Comparison of ENCODE assay signal across 8 mouse cellular contexts in genomic region chr16:91011021-91011683, GRCm38 (mm10). TPM values are rescaled to one million over a fixed set of nuclear protein-coding genes. Genes with fewer than 3 reads are reported as not detected.
DNase-seq lines count a peak whose midpoint lies in the region; ATAC-seq lines count a peak whose summit lies in the region.

Gene Synj1, minus strand, starts transcription at chr16:91011308.

- WGBS in heart, embryonic 14.5 days, result under 1% methylated on average over 55 of the region's 66 CpGs
- WGBS in liver, embryonic 13.5 days (ENCODE audit: insufficient replicate concordance), result under 1% methylated on average over 62 of the region's 66 CpGs
- under 1% methylated on average over 62 of the region's 66 CpGs for WGBS in stomach, embryonic 16.5 days

- DNase-seq in CD4-positive, CD25-positive, alpha-beta regulatory T cell, adult 2 months (ENCODE audit: low read depth, low spot score), result peak; percentile 93
- DNase-seq in fibroblast of lung, adult 2 months (ENCODE audit: low read depth), result peak; percentile 81
- DNase-seq in kidney, postnatal 14 days, result peak; percentile 94
- peak; percentile 87 for DNase-seq in liver, embryonic 13.5 days
- peak; percentile 92 for DNase-seq in neural tube, embryonic 10.5 days (ENCODE audit: extremely low spot score, low spot score)

- peak within 1 kb of the TSS; percentile 85 for H3K4me3 ChIP-seq in brown adipose tissue, adult 24 weeks (ENCODE audit: insufficient read depth, low read depth, low read length)
- peak within 1 kb of the TSS; percentile 90 to 95 for H3K4me3 ChIP-seq in heart, embryonic 14.5 days (ENCODE audit: control insufficient read depth in 1 of 2, insufficient read depth in 1 of 2, low read depth in 1 of 2, low read length in 2 of 2)
- peak within 1 kb of the TSS; percentile 99 for H3K4me3 ChIP-seq in liver, embryonic 13.5 days (replicated peaks)
- peak within 1 kb of the TSS; percentile 98 for H3K4me3 ChIP-seq in stomach, embryonic 16.5 days (replicated peaks; ENCODE audit: low read length)

- no peaks in the 10 kb centered on the region for H3K9me3 ChIP-seq in heart, embryonic 14.5 days (ENCODE audit: control insufficient read depth, low read length)
- H3K9me3 ChIP-seq in liver, embryonic 13.5 days (replicated peaks), result no peaks in the 10 kb centered on the region
- H3K9me3 ChIP-seq in stomach, embryonic 16.5 days (replicated peaks; ENCODE audit: control insufficient read depth, low read length), result no peaks in the 10 kb centered on the region

- peak within 1 kb of the TSS; percentile 90 for H3K9ac ChIP-seq in heart, embryonic 14.5 days (ENCODE audit: low read length)
- H3K9ac ChIP-seq in liver, embryonic 13.5 days, result peak within 1 kb of the TSS; percentile 98
- H3K9ac ChIP-seq in stomach, embryonic 16.5 days (ENCODE audit: low read length), result peak within 1 kb of the TSS; percentile 91

- ATAC-seq in heart, embryonic 14.5 days (ENCODE audit: insufficient number of reproducible peaks, insufficient read depth, low FRiP score, low read depth), result peak; percentile 95
- ATAC-seq in liver, embryonic 13.5 days (ENCODE audit: low read depth), result peak; percentile 92
- peak; percentile 96 for ATAC-seq in stomach, embryonic 16.5 days (ENCODE audit: insufficient read depth, low FRiP score)

- peak within 1 kb of the TSS; percentile 86 for H3K4me2 ChIP-seq in heart, embryonic 14.5 days (ENCODE audit: low read length)
- peak within 1 kb of the TSS; percentile 98 for H3K4me2 ChIP-seq in liver, embryonic 13.5 days
- H3K4me2 ChIP-seq in stomach, embryonic 16.5 days (ENCODE audit: low read depth, low read length), result peak within 1 kb of the TSS; percentile 78

- peaks cover 33% of the 10 kb centered on the region for H3K36me3 ChIP-seq in heart, embryonic 14.5 days (ENCODE audit: control insufficient read depth, insufficient read depth, low read length)
- H3K36me3 ChIP-seq in liver, embryonic 13.5 days, result peaks cover 25% of the 10 kb centered on the region
- peaks cover 6% of the 10 kb centered on the region; the same call in 1 of the 2 replicates for H3K36me3 ChIP-seq in stomach, embryonic 16.5 days (ENCODE audit: control insufficient read depth, insufficient read depth, low read length)

- H3K27ac ChIP-seq in brown adipose tissue, adult 24 weeks (replicated peaks; ENCODE audit: low read depth, low read length), result peak within 1 kb of the TSS; percentile 80
- peak within 1 kb of the TSS; percentile 87 to 93 for H3K27ac ChIP-seq in heart, embryonic 14.5 days (replicated peaks in 1 of 2; ENCODE audit: control insufficient read depth in 1 of 2, insufficient read depth in 1 of 2, low read depth in 2 of 2, low read length in 2 of 2)
- peak within 1 kb of the TSS; percentile 95 for H3K27ac ChIP-seq in liver, embryonic 13.5 days
- peak within 1 kb of the TSS; percentile 89 for H3K27ac ChIP-seq in stomach, embryonic 16.5 days (ENCODE audit: low read length)

- H3K27me3 ChIP-seq in heart, embryonic 14.5 days (ENCODE audit: control insufficient read depth, insufficient read depth, low read length), result no peaks in the 10 kb centered on the region
- no peaks in the 10 kb centered on the region for H3K27me3 ChIP-seq in liver, embryonic 13.5 days
- no peaks in the 10 kb centered on the region for H3K27me3 ChIP-seq in stomach, embryonic 16.5 days (ENCODE audit: control insufficient read depth, insufficient read depth, low read length)

- peaks cover 3% of the 10 kb centered on the region; the same call in 1 of the 2 replicates for H3K4me1 ChIP-seq in brown adipose tissue, adult 24 weeks (ENCODE audit: control insufficient read depth, insufficient read depth, insufficient read length, low read length)
- H3K4me1 ChIP-seq in heart, embryonic 14.5 days (ENCODE audit: control insufficient read depth in 2 of 2, insufficient read depth in 2 of 2, low read length in 2 of 2), result peaks cover 3 to 13% of the 10 kb centered on the region in 2 experiments; a peak in 3 of 4 replicates
- H3K4me1 ChIP-seq in liver, embryonic 13.5 days (replicated peaks), result peaks cover 36% of the 10 kb centered on the region
- peaks cover 6% of the 10 kb centered on the region; the same call in 1 of the 2 replicates for H3K4me1 ChIP-seq in stomach, embryonic 16.5 days (ENCODE audit: control insufficient read depth, insufficient read depth, low read length)

RNA-seq across cellular contexts. Expression of gene Synj1, which starts in this region (rescaled TPM):
- polyA plus RNA-seq in brown adipose tissue, adult 24 weeks (2012; ENCODE audit: insufficient read depth, insufficient read length, missing spikeins), result 9.6 and 11.7 TPM in 2 replicates
- polyA plus RNA-seq in heart, embryonic 14.5 days (2014; fragmentation: Nextera tagmentation; extraction: Ambion mirVana), result 14.1 and 16.5 TPM in 2 replicates
- polyA plus RNA-seq in liver, embryonic 13.5 days (2015; fragmentation: Nextera tagmentation; extraction: Ambion mirVana), result 13.0 and 17.5 TPM in 2 replicates
- 9.7 and 14.6 TPM in 2 replicates for polyA plus RNA-seq in stomach, embryonic 16.5 days (2015; fragmentation: Nextera tagmentation; extraction: Ambion mirVana)

Comparison
In these comparisons a context has a peak if more than half of its experiments do, and no peak if none do; other contexts are left out.
1. Peak in every context shown above with its lines: DNase-seq, ATAC-seq, H3K4me3 ChIP-seq and H3K27ac ChIP-seq.